Mouse (Mus musculus) CH12F3 (cell line): ENCODE results near the gene Exosc10.

Experiments
- in situ Hi-C: fragments of 300-500 bp; cut with MboI; formaldehyde crosslinking; loops from 2 replicates; pipeline ENCODE4 v1.14.3; 2020; ENCODE audit warnings: low sequenced_read_pairs

Gene Exosc10

DNA sequence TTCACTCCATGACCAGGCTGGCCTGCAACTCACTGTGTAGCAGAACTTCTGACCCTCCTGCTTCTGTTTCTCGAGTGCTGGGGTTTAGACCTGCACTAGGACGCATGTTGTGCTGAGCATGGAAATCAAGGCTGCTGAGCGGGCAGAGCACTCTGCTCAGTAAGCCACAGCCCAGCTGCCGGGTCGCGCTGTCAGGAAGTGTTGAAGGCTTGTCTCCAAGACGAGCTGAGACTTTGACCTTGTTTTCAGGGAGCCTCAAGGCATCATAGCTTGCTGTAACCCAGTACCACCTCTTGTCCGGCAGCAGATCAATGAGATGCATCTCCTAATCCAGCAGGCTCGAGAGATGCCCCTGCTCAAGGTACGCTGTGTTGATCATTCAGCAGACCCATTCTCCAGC, 11.9 kb downstream of the Exosc10 start:
- in situ Hi-C loops: no loop called here

DNA sequence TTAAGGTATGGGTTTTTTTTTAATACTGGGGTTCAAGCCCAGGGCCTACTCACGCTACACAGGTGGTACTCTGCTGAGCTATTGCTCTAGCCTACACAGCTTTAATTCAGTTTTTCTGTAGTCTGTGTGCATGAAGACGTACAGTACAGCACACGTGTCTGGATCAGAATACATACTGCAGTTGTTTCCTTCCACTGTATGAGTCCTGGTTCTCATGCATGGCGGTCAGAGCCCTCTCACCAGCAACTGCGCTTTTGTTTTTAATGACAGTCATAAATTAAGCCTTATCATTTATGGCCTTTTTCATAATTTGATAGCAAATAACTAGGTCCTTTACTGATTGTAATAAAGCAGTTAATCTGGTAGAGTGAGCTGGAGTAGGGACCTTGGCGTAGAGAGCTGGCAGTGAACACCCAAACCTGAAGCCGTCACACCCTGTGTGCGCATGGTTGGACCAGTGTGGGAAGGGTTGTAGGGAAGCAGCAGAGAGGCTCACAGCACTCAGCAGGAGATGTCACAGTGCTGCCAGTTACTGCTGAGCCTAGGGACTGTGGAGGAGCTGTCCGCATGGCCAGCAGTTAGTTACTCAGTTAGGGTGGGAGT, 12.6 kb downstream of the Exosc10 start:
- in situ Hi-C loops: no loop called here

DNA sequence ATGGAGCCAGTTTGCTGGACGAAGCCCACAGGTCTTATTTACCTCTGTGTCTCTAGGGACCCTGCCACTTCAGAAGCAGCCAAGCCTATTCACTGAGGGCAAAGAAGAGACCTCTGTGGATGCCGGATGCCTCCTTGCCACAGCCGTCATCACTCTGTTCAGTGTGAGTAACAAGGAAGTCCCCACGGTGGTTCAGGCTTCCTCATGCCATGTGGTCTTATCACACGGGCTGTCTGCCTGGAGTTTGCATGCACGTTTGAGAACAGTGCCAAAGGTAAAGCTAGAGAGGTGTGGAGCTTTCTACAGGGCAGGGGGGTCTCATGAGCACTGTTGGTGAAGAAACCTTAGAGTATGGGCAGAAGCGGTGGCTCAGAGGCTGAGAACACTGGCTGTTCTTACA, 15.0 kb downstream of the Exosc10 start:
- in situ Hi-C loops: no loop called here

DNA sequence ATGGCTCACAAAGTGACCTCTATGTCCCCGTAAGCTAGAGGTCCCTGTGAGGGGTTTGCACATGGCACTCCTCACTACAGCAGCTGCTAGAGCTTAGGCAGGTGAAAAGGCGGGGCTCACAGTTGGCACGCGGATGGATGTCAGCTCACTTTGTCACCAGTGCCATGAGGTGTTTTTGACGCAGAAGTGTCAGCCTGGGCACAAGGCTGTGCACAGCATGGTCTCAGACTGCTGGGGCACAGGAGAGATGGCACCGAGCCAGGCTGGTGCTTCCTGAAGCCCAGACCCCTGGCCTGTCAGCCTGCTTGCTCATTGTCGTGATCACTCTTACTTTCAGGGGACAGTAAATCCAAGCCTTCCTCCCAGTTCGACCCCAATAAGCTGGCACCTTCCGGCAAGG, 22.5 kb downstream of the Exosc10 start:
- in situ Hi-C loops: no loop called here

DNA sequence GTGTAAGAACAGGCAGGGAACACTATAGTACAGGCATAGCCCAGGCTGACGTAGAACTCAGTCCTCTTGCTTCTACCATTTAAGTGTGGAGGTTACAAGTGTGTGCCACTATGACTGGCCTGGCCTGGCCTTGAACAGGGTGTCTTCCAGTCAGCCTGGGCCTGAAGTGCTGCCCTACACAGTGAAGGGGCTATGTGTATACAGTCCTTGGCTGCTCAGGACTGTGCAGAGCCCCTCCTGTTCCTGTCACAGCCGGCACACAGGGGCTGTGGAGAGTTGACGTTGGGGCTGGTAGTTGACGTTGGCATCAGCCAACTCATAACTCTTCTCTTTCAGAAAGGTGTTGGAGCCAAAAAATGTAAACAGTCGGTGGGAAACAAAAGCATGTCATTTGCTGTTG, 23.2 kb downstream of the Exosc10 start:
- in situ Hi-C loops: no loop called here

DNA sequence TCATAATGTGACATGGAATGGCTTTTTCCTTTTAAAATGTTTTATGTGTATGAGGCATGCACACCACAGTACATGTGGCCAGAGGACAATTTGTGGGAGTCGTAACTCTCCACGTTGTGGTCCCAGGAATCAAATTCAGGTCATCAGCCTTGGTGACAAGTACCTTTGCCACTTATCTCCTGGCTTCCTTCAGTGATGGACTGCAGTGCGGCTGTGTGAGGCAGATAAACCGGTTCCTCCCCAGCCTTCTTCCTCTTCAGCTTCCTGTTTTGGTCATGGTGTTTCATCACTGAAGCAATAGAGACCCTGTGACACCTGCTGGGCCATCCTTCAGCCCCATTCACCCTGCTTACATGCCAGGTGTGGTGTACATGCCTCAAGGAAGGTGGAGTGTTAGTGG, 25.0 kb downstream of the Exosc10 start:
- in situ Hi-C loops: no loop called here

DNA sequence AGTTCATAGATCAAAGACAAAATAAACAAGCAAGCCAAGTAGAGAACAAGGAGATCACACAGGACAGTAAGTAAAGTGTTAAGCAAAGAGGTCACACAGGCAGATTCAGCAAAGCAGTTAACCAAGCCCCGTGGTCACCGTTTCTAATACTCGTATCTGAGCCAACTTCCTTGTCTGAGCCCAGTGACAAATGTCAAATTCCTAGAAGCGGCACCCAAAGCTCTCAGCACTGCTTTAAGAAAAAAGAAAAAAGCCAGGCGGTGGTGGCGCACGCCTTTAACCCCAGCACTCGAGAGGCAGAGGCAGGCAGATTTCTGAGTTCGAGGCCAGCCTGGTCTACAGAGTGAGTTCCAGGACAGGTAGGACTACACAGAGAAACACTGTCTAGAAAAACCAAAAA, 28.4 kb downstream of the Exosc10 start:
- in situ Hi-C loops: no loop called here

DNA sequence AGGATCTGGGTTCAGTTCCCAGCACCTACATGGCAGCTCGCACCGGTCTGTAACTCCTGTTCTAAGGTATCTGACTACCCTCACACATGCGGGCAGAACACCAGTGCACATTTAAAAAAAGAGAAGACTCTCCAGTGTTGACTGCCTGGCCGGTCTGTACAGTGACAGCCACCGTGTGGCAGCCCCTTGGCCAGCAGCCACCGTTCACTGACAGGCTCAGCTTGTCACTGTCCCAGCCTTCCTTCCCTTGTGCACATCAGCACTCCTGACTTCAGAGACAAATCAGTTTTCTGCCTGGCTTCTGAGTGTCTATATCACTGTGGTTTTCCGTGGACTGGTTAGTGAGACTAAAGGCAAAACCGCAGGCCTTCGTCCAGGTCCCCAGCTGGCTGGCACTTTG, 30.6 kb downstream of the Exosc10 start:
- in situ Hi-C loops: no loop called here

DNA sequence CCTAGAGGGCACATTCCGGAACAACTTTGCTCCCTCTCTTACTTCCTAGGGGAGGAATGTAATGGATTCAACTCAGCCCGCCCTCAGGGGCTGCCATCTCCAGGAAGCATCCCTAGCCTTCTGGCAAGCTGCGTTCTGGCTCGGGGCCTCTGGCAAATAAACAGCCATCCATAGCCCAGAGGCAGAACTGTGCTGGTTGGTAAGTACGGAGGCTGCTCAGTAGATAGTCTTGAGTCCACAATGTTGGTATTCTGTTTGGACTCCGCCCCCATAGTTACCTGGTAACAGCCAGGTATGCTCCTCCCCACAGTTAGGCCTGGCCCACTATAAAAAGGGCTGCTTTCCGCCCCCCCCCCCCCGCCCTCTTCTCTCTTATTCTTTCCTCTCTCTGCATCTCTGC, 31.3 kb downstream of the Exosc10 start:
- in situ Hi-C loops: no loop called here

DNA sequence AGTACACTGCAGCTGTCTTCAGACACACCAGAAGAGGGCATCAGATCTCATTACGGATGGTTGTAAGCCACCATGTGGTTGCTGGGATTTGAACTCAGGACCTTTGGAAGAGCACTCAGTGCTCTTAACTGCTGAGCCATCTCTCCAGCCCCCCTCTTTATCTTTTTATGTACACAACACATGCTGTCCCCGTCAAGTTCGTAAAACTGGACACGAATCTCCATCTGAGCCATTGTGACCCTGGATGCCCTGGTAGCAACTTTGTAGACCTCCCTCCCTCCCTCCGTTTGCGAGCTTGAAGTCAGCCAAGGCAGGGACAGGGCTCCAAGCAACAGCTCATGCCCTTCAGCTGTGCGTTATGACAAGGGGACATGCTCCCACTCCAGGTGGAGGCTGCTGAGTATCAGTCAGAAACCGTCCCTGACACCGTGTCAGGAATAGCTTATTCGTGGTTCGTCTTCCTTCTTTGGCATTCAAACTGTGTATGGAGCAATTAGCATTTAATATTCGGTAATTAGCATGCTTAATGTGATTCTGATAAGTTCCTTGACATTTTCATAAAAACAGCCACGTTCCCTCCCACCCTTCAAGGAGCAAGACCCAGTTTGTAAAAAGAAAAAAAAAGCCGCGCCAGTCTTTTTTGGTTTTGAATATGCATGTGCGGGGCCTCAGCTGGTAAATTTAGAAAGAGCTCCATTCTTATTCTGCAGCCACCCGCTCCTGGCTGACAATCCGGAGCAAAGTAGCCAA, 32.4 kb downstream of the Exosc10 start:
- in situ Hi-C loops: no loop called here

DNA sequence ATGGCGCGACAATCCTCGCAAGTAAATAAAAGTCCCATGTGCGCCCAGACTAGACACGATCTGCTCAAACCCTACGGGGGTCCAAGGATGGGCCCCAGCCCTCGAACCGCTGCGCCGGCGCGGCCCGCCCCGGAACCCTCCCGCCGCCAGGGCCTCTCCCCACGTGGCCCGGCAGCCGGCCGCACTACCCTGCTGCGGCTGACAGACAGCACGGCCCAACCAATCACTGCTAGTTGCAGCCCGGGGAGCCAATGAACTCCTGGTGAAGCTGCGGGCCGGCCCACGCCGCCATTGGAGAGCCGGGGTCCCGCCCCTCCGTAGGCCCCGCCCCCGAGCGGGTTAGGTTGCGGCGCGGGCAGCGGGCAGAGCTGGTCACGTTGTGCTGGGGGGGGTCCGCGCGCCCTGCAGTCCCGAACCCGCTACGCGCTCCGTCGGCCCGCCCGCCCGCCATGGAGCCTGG, 33.0 kb downstream of the Exosc10 start, which contains the start of gene Srm:
Gene Srm, plus strand, starts transcription at position 333 of the 460 bp plus-strand sequence.
- in situ Hi-C loops: no loop called here

DNA sequence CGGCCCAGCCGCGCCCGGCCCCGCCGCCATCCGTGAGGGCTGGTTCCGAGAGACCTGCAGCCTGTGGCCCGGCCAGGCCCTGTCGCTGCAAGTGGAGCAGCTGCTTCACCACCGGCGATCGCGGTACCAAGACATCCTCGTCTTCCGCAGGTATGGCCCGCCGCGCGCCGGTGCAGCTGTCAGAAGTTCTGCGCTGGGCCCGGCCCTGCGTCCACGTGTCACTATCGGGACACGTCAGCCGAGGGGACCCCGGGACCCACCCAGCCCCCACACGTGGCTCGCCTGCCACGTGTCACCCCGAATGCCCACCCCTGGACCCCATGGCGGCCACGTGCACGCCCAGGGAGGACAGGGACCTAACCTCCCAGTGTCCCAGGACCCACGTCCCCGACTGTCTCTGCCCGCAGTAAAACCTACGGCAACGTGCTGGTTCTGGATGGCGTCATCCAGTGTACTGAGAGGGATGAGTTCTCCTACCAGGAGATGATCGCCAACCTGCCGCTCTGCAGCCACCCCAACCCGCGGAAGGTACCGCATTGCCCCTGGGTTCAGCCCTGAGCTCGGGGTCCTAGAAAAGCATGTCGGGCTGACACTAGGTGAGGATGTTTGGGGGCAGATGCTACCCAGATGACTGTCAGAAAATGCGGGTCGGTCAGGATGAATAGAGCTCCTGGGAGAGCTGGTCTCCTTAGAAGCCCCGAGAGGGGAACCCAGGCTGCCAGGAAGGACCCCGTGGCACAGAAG, 33.6 kb downstream of the Exosc10 start:
- in situ Hi-C loops: no loop called here

DNA sequence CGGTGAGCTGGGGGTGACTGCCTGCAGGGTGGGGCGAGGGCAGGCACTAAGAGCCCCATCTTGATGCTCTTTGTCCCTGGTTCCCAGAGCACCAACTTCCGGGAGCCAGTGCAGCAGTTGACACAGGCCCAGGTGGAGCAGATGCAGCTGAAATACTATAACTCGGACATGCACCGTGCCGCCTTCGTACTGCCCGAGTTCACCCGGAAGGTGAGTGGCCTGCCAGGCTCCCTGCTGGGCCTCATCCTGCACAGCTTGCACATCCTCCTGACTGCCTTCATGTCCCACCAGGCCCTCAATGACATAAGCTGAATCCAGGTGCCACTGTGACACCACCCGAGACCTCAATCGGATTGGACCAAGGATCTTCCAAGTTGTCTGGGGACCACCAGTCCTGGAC, 35.8 kb downstream of the Exosc10 start:
- in situ Hi-C loops: no loop called here

DNA sequence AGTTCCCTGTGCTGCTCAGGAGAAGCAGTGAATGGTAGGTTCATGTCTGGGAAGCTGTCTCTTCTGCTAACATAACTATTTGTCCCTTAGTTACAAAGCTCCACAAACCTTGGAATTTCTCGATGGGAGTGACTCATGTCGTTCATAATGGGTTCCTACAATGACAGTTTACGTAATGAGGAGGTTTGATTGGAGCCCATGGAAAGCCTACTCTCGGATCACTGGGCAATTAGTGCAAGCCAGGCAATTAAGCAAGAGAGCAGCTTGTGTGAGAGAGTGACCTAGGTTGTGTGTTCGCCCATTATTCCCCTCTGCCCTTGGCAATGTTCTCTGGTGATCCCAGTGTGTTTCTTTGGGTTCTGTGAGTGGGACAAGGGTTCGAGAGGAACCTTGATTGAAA, 37.7 kb downstream of the Exosc10 start:
- in situ Hi-C loops: no loop called here

DNA sequence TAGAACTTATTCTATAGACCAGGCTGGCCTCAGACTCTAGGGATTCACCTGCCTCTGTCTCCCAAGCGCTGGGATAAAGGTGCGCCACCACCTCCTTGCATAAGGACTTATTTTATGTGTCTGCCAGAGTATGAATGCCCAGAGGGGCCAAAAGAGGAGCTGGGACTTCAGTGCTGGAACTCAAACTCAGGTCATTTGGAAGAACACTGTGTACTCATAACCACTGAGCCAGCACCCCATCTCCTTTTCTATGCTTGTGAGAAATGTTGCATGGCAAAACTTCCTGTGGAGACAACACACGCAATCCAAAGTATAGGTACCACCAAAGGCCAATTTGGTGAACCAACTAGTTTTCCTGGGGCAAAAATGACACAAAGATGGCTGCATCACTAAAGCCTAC, 38.5 kb downstream of the Exosc10 start:
- in situ Hi-C loops: no loop called here

DNA sequence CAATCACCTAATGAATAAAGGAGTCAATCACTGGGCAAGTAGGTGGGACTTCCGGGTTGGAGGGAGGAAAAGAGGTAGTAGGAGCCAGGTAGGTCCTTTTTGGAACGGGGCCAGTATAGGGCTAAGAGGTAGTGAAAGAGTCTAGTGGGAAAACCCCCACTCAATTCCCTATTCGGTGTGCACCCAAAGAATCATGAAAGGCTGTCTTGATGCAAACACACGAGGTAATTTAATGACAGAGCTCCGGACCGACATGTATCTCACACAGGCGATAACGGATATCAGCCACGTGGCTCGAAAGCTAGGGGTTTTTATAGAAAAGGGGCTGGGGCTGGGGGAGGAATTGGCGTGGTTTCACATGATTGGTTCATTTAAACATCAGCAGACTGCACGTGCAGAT, 40.6 kb downstream of the Exosc10 start:
- in situ Hi-C loops: no loop called here

DNA sequence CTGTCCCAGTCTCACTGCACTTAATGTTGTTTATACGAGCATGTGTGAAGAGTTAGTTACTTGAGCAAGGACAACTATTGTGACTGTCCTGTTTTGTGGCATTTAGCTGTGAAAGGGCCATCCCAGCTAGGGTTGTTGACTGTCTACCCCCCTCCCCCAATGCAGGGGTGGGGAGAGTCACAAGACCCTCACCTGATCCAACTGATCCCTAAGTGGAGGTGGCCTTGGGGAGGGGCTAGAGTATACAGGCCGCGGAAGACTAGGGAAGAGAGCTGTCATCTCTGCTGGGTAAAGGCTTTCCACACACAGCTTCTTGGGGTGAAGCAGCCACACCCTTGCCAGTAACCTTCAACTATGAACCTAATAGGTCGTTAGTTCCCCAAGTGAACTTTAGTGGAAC, 42.1 kb downstream of the Exosc10 start:
- in situ Hi-C loops: loop anchor here (25.0 kb wide), 1 partner anchor 438 kb away; the partner anchor contains the start of genes Fbxo2, Fbxo44 and Fbxo6

DNA sequence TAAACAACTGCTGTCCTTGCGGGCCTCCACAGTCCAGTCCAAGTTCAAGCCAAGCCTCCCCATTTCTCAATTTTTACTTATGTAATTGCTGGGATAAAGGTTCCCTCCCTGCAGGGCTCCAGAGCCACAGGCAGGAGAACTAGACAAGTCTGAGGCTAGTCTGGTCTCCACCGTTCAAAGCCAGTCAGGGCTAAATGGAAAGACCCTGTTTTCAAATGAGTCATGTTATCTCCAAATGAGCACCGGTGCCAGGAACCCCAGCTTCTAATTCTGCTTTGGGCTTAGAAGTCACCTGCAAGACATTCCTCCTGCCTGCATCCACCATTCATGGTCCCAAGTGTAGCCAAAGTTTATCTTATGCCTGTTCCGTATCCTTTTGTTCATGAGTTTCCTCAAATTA, 43.6 kb downstream of the Exosc10 start:
- in situ Hi-C loops: loop anchor here (25.0 kb wide), 1 partner anchor 440 kb away; the partner anchor contains the start of genes Fbxo2, Fbxo44 and Fbxo6

DNA sequence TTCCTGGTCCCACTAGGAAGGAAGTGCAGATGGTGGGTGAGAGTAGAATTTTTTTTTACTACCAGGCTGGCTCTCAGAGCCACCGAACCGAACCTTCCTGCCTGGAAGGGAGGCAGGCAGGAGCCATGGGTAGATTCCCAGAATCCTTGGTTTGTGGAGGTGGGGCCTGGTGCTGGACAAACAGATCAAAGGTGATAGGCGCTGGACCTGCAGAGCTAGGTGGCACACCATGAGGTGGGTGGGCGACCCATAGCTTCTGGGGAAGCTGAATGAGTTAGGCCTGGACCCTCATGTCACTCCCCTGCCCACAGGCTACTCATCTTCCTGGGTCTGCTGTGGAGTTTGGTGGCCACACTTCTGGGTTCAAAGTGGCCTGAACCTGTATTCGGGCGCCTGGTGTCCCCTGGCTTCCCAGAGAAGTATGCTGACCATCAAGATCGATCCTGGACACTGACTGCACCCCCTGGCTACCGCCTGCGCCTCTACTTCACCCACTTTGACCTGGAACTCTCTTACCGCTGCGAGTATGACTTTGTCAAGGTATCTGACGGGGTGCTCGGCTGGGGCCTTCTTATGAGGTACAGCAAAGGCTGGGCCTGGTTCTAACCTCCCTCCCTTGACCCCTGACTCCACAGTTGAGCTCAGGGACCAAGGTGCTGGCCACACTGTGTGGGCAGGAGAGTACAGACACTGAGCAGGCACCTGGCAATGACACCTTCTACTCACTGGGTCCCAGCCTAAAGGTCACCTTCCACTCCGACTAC, 44.3 kb downstream of the Exosc10 start, which contains the start of gene Masp2:
Gene Masp2, plus strand, starts transcription at position 198 of the 764 bp plus-strand sequence.
- in situ Hi-C loops: loop anchor here (25.0 kb wide), 1 partner anchor 440 kb away; the partner anchor contains the start of genes Fbxo2, Fbxo44 and Fbxo6

DNA sequence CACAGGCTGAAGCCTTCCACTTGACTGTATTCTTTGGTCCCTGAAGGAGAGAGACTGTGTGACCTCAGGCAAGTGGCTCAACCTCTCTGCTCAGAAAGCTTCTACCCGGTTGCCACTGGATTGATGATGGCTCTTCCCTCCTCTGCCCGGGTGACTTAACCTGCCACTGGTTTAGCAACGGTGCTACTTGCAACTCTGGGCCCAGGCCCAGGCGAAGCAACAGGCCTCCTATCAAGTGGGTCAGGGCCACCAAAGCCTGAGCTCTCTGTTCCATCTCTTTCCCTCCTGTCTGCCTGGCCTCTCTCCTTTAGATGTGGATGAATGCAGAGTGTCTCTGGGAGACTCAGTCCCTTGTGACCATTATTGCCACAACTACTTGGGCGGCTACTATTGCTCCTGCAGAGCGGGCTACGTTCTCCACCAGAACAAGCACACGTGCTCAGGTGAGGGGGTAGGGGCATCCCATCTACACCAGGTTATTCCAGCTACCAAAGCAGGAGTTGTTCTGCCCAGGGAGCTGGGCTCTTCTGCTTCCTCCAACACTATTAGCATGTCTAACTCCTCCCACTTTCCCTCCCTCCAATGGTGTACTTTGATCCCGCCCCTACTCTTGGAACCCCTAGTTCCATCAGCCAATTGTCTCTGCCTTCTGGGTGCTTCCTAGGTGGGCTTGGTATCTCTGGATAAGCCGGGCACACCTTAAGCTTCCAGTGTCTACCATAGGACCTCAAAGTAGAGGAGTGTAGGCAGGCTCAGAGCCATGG, 45.3 kb downstream of the Exosc10 start:
- in situ Hi-C loops: loop anchor here (25.0 kb wide), 1 partner anchor 441 kb away; the partner anchor contains the start of genes Fbxo2, Fbxo44 and Fbxo6
